Mouse (Mus musculus): ENCODE results near the gene Cxcl15. TPM values are rescaled to one million over a fixed set of nuclear protein-coding genes. Genes with fewer than 3 reads are reported as not detected.

Gene Cxcl15
- polyA plus RNA-seq, 1 experiment from 2014 or later: not detected

Small RNA genes within 50 kb of the gene (microRNA-seq; reads per million reads assigned to microRNA genes)
- gene Gm24322: not detected

Other genes with a start within 250 kb of the Cxcl15 start
- gene 5830473C10Rik, start 233.4 kb upstream of the Cxcl15 start, polyA plus RNA-seq (2014; fragmentation: Nextera tagmentation; extraction: Ambion mirVana): not detected in 2 replicates
- gene Rassf6, start 153.9 kb upstream of the Cxcl15 start, polyA plus RNA-seq (2014; fragmentation: Nextera tagmentation; extraction: Ambion mirVana): 0.27 and 0.34 TPM in 2 replicates
- gene Cxcl5, start 35.2 kb upstream of the Cxcl15 start, polyA plus RNA-seq (2014; fragmentation: Nextera tagmentation; extraction: Ambion mirVana): 0.11 and 0.26 TPM in 2 replicates
- 16.5 and 19.5 TPM in 2 replicates for gene Ppbp, start 26.0 kb upstream of the Cxcl15 start, polyA plus RNA-seq (2014; fragmentation: Nextera tagmentation; extraction: Ambion mirVana)
- gene Pf4, start 22.1 kb upstream of the Cxcl15 start, polyA plus RNA-seq (2014; fragmentation: Nextera tagmentation; extraction: Ambion mirVana): 85.1 and 96.3 TPM in 2 replicates
- gene Cxcl3, start 8.4 kb upstream of the Cxcl15 start, polyA plus RNA-seq (2014; fragmentation: Nextera tagmentation; extraction: Ambion mirVana): not detected in 2 replicates
- not detected in 2 replicates for gene Cxcl1, start 96.7 kb downstream of the Cxcl15 start, polyA plus RNA-seq (2014; fragmentation: Nextera tagmentation; extraction: Ambion mirVana)
- gene Cxcl2, start 109.3 kb downstream of the Cxcl15 start, polyA plus RNA-seq (2014; fragmentation: Nextera tagmentation; extraction: Ambion mirVana): not detected in 2 replicates
- gene Mthfd2l, start 136.6 kb downstream of the Cxcl15 start, polyA plus RNA-seq (2014; fragmentation: Nextera tagmentation; extraction: Ambion mirVana): 105 and 107 TPM in 2 replicates
- gene Epgn, start 232.9 kb downstream of the Cxcl15 start, polyA plus RNA-seq (2014; fragmentation: Nextera tagmentation; extraction: Ambion mirVana): 0.19 and 0.26 TPM in 2 replicates